Mouse (Mus musculus): ENCODE measurements at regions not wholly inside any gene's neighbourhood (a gene's known extent, or its start where the extent isn't known, plus 50 kb on each side); places are given as distances from the start of the nearest gene placed in this dataset.

GRCm38 (mm10) chr11:23170813-23171212 lies 85.0 kb upstream of the Xpo1 start:
- DNase-seq, result no peak

GRCm38 (mm10) chr11:23171760-23172159 lies 84.1 kb upstream of the Xpo1 start:
- DNase-seq, result no peak

- no peak for DNase-seq
Observed at GRCm38 (mm10) chr11:23181647-23182046, 74.2 kb upstream of the Xpo1 start.

- no peak for DNase-seq
Observed at GRCm38 (mm10) chr11:23185211-23185610, 70.6 kb upstream of the Xpo1 start.

GRCm38 (mm10) chr11:23201701-23202449 lies 54.0 kb upstream of the Xpo1 start:
- no peak for DNase-seq

- no peak for DNase-seq
Observed at GRCm38 (mm10) chr11:23203566-23203965, 52.3 kb upstream of the Xpo1 start.

GRCm38 (mm10) chr11:23204041-23204440 lies 51.8 kb upstream of the Xpo1 start:
- DNase-seq, result no peak

Measured in cerebellum, adult 8-10 months (tissue).